ENCODE assay signal across 12 mouse cellular contexts in genomic region chr6:125149569-125149950, GRCm38 (mm10). TPM values are rescaled to one million over a fixed set of nuclear protein-coding genes. Genes with fewer than 3 reads are reported as not detected.
DNase-seq lines count a peak whose midpoint lies in the region; ATAC-seq lines count a peak whose summit lies in the region.
"Had no signal": no experiment of that assay in that cellular context is flagged by ENCODE, and none has a peak within 500 bp of the region (broad histone marks: within the 10 kb centered on the region; RNA-seq: fewer than 3 reads in every experiment).

No protein-coding gene starts in this region.

- intact Hi-C loops in gastrocnemius, postnatal 36 days (cut with DNase I), result no loop called here

- H3K4me1 ChIP-seq in hindbrain, embryonic 10.5 days (replicated peaks), result peaks cover 56% of the 10 kb centered on the region
- H3K4me1 ChIP-seq in hindbrain, embryonic 11.5 days (replicated peaks; ENCODE audit: control insufficient read depth, insufficient read depth, low read length), result peaks cover 10% of the 10 kb centered on the region; the same call in 1 of the 2 replicates
- peaks cover 50% of the 10 kb centered on the region for H3K4me1 ChIP-seq in midbrain, embryonic 10.5 days
- peaks cover 35% of the 10 kb centered on the region for H3K4me1 ChIP-seq in midbrain, embryonic 16.5 days (ENCODE audit: control insufficient read depth, insufficient read depth, low read length)
- H3K4me1 ChIP-seq in heart, embryonic 15.5 days (replicated peaks), result peaks cover 54% of the 10 kb centered on the region
- H3K4me1 ChIP-seq in limb, embryonic 15.5 days, result peaks cover 51% of the 10 kb centered on the region

- 69% methylated on average over 7 of the region's 7 CpGs for WGBS in hindbrain, embryonic 10.5 days
- 70% methylated on average over 7 of the region's 7 CpGs for WGBS in hindbrain, embryonic 11.5 days
- 68% methylated on average over 7 of the region's 7 CpGs for WGBS in midbrain, embryonic 10.5 days
- 78% methylated on average over 7 of the region's 7 CpGs for WGBS in midbrain, embryonic 16.5 days
- 56% methylated on average over 7 of the region's 7 CpGs for WGBS in heart, embryonic 15.5 days
- 66% methylated on average over 7 of the region's 7 CpGs for WGBS in limb, embryonic 15.5 days

- no peak for DNase-seq in hindbrain, embryonic 10.5 days (ENCODE audit: low spot score)
- DNase-seq in hindbrain, embryonic 11.5 days (ENCODE audit: low spot score), result no peak
- no peak for DNase-seq in midbrain, embryonic 10.5 days (ENCODE audit: low spot score)
- DNase-seq in spleen, postnatal 36 days (ENCODE audit: low spot score in 2 of 2), result no peak
- no peak for DNase-seq in gastrocnemius, postnatal 36 days
- DNase-seq: thymus, postnatal 36 days had no signal

- H3K9ac ChIP-seq in hindbrain, embryonic 11.5 days (ENCODE audit: low read depth, low read length), result no peak overlapping the region
- H3K9ac ChIP-seq in midbrain, embryonic 16.5 days (ENCODE audit: low read depth, low read length), result no peak overlapping the region
- H3K9ac ChIP-seq in heart, embryonic 15.5 days, result peak overlapping the region; percentile 46
- H3K9ac ChIP-seq in limb, embryonic 15.5 days, result no peak overlapping the region

- ATAC-seq in hindbrain, embryonic 11.5 days (ENCODE audit: low FRiP score), result no peak
- ATAC-seq in midbrain, embryonic 16.5 days, result no peak
- ATAC-seq in heart, embryonic 15.5 days (replicated peaks; ENCODE audit: insufficient number of reproducible peaks, insufficient read depth, low FRiP score, low read depth), result no peak
- ATAC-seq in limb, embryonic 15.5 days (ENCODE audit: insufficient number of reproducible peaks, low FRiP score, low TSS enrichment, low read depth), result no peak
- ATAC-seq: lung, postnatal 0 days had no signal

- H3K27me3 ChIP-seq in hindbrain, embryonic 10.5 days (ENCODE audit: insufficient read depth, poor library complexity, severe bottlenecking), result no peaks in the 10 kb centered on the region
- H3K27me3 ChIP-seq in hindbrain, embryonic 11.5 days (ENCODE audit: control insufficient read depth, insufficient read depth, low read length), result no peaks in the 10 kb centered on the region
- H3K27me3 ChIP-seq in midbrain, embryonic 10.5 days (ENCODE audit: low read depth, poor library complexity, severe bottlenecking), result no peaks in the 10 kb centered on the region
- H3K27me3 ChIP-seq in midbrain, embryonic 16.5 days (ENCODE audit: control insufficient read depth, insufficient read depth, low read depth, low read length), result no peaks in the 10 kb centered on the region
- H3K27me3 ChIP-seq in heart, embryonic 15.5 days, result no peaks in the 10 kb centered on the region
- no peaks in the 10 kb centered on the region for H3K27me3 ChIP-seq in limb, embryonic 15.5 days
- H3K27me3 ChIP-seq: CH12.LX; neural tube, embryonic 12.5 days had no signal

- H3K27ac ChIP-seq in hindbrain, embryonic 10.5 days, result peak overlapping the region; percentile 35; the same call in 1 of the 2 replicates
- no peak overlapping the region for H3K27ac ChIP-seq in hindbrain, embryonic 11.5 days (ENCODE audit: low read depth, low read length)
- peak overlapping the region; percentile 39; the same call in 1 of the 2 replicates for H3K27ac ChIP-seq in midbrain, embryonic 10.5 days (replicated peaks)
- H3K27ac ChIP-seq in midbrain, embryonic 16.5 days (ENCODE audit: low read length), result no peak overlapping the region
- H3K27ac ChIP-seq in heart, embryonic 15.5 days, result peak overlapping the region; percentile 95
- H3K27ac ChIP-seq in limb, embryonic 15.5 days, result peak overlapping the region; percentile 79
- H3K27ac ChIP-seq: neural tube, embryonic 12.5 days had no signal

- peaks cover 59% of the 10 kb centered on the region for H3K36me3 ChIP-seq in hindbrain, embryonic 10.5 days
- no peaks in the 10 kb centered on the region for H3K36me3 ChIP-seq in hindbrain, embryonic 11.5 days (ENCODE audit: control insufficient read depth, insufficient read depth, low read length)
- peaks cover 62% of the 10 kb centered on the region for H3K36me3 ChIP-seq in midbrain, embryonic 10.5 days
- peaks cover 21% of the 10 kb centered on the region for H3K36me3 ChIP-seq in midbrain, embryonic 16.5 days (ENCODE audit: control insufficient read depth, insufficient read depth, low read length)
- H3K36me3 ChIP-seq in heart, embryonic 15.5 days, result peaks cover 21% of the 10 kb centered on the region; the same call in 1 of the 2 replicates
- peaks cover 38% of the 10 kb centered on the region for H3K36me3 ChIP-seq in limb, embryonic 15.5 days

- no peaks in the 10 kb centered on the region for H3K9me3 ChIP-seq in hindbrain, embryonic 10.5 days
- H3K9me3 ChIP-seq in hindbrain, embryonic 11.5 days (ENCODE audit: control insufficient read depth, low read length), result no peaks in the 10 kb centered on the region
- no peaks in the 10 kb centered on the region for H3K9me3 ChIP-seq in midbrain, embryonic 10.5 days (replicated peaks)
- H3K9me3 ChIP-seq in midbrain, embryonic 16.5 days (replicated peaks; ENCODE audit: control insufficient read depth, low read length, poor library complexity, severe bottlenecking), result no peaks in the 10 kb centered on the region
- H3K9me3 ChIP-seq in heart, embryonic 15.5 days (replicated peaks), result no peaks in the 10 kb centered on the region
- H3K9me3 ChIP-seq in limb, embryonic 15.5 days, result no peaks in the 10 kb centered on the region
- H3K9me3 ChIP-seq: neural tube, embryonic 12.5 days had no signal

- no peak overlapping the region for H3K4me3 ChIP-seq in hindbrain, embryonic 10.5 days
- no peak overlapping the region for H3K4me3 ChIP-seq in hindbrain, embryonic 11.5 days (ENCODE audit: low read depth, low read length)
- H3K4me3 ChIP-seq in midbrain, embryonic 10.5 days, result 0 out of 2 replicates have a peak overlapping the region, but pooled peaks have one; percentile 1
- no peak overlapping the region for H3K4me3 ChIP-seq in midbrain, embryonic 16.5 days (ENCODE audit: low read depth, low read length)
- 0 out of 2 replicates have a peak overlapping the region, but pooled peaks have one; percentile 74 for H3K4me3 ChIP-seq in heart, embryonic 15.5 days
- no peak overlapping the region for H3K4me3 ChIP-seq in limb, embryonic 15.5 days
- H3K4me3 ChIP-seq: neural tube, embryonic 12.5 days had no signal

- H3K4me2 ChIP-seq in hindbrain, embryonic 11.5 days (replicated peaks; ENCODE audit: low read depth, low read length), result no peak overlapping the region
- no peak overlapping the region for H3K4me2 ChIP-seq in midbrain, embryonic 16.5 days (ENCODE audit: low read length)
- H3K4me2 ChIP-seq in heart, embryonic 15.5 days, result peak overlapping the region; percentile 75
- H3K4me2 ChIP-seq in limb, embryonic 15.5 days, result no peak overlapping the region

RNA-seq across cellular contexts. Expression of gene Iffo1, which starts 4.5 kb away (rescaled TPM):
- 12.5 and 18.3 TPM in 2 replicates for polyA plus RNA-seq in hindbrain, embryonic 10.5 days (2016; fragmentation: Nextera tagmentation; extraction: Ambion mirVana)
- polyA plus RNA-seq in hindbrain, embryonic 11.5 days (2014; fragmentation: Nextera tagmentation; extraction: Ambion mirVana), result 10.3 and 10.4 TPM in 2 replicates
- polyA plus RNA-seq in midbrain, embryonic 10.5 days (2016; fragmentation: Nextera tagmentation; extraction: Ambion mirVana), result 12.7 and 15.1 TPM in 2 replicates
- 21.1 and 21.2 TPM in 2 replicates for polyA plus RNA-seq in midbrain, embryonic 16.5 days (2015; fragmentation: Nextera tagmentation; extraction: Ambion mirVana)
- polyA plus RNA-seq in heart, embryonic 15.5 days (2015; fragmentation: Nextera tagmentation; extraction: Ambion mirVana), result 9.7 and 13.4 TPM in 2 replicates
- 26.6 and 46.8 TPM in 2 replicates for polyA plus RNA-seq in limb, embryonic 15.5 days (2015; fragmentation: Nextera tagmentation; extraction: Ambion mirVana)
- total RNA-seq in gastrocnemius, postnatal 36 days (2021), result 10 to 100 TPM; 11.6 to 12.3 TPM

RNA-seq across cellular contexts. Expression of gene Gapdh, which starts 16.7 kb away (rescaled TPM):
- 2,613 and 2,865 TPM in 2 replicates for polyA plus RNA-seq in hindbrain, embryonic 10.5 days (2016; fragmentation: Nextera tagmentation; extraction: Ambion mirVana)
- 2,070 and 2,095 TPM in 2 replicates for polyA plus RNA-seq in hindbrain, embryonic 11.5 days (2014; fragmentation: Nextera tagmentation; extraction: Ambion mirVana)
- polyA plus RNA-seq in midbrain, embryonic 10.5 days (2016; fragmentation: Nextera tagmentation; extraction: Ambion mirVana), result 2,729 and 3,222 TPM in 2 replicates
- polyA plus RNA-seq in midbrain, embryonic 16.5 days (2015; fragmentation: Nextera tagmentation; extraction: Ambion mirVana), result 1,326 and 1,443 TPM in 2 replicates
- 3,777 and 4,210 TPM in 2 replicates for polyA plus RNA-seq in heart, embryonic 15.5 days (2015; fragmentation: Nextera tagmentation; extraction: Ambion mirVana)
- polyA plus RNA-seq in limb, embryonic 15.5 days (2015; fragmentation: Nextera tagmentation; extraction: Ambion mirVana), result 1,547 and 1,728 TPM in 2 replicates
- over 10,000 TPM; 11,568 to 13,182 TPM for total RNA-seq in gastrocnemius, postnatal 36 days (2021)

RNA-seq across cellular contexts. Expression of gene Nop2, which starts 17.9 kb away (rescaled TPM):
- polyA plus RNA-seq in hindbrain, embryonic 10.5 days (2016; fragmentation: Nextera tagmentation; extraction: Ambion mirVana), result 67.6 and 83.8 TPM in 2 replicates
- 45.3 and 58.8 TPM in 2 replicates for polyA plus RNA-seq in hindbrain, embryonic 11.5 days (2014; fragmentation: Nextera tagmentation; extraction: Ambion mirVana)
- polyA plus RNA-seq in midbrain, embryonic 10.5 days (2016; fragmentation: Nextera tagmentation; extraction: Ambion mirVana), result 72.6 and 86.4 TPM in 2 replicates
- polyA plus RNA-seq in midbrain, embryonic 16.5 days (2015; fragmentation: Nextera tagmentation; extraction: Ambion mirVana), result 49.2 and 49.3 TPM in 2 replicates
- polyA plus RNA-seq in heart, embryonic 15.5 days (2015; fragmentation: Nextera tagmentation; extraction: Ambion mirVana), result 35.0 and 43.6 TPM in 2 replicates
- 54.4 and 58.0 TPM in 2 replicates for polyA plus RNA-seq in limb, embryonic 15.5 days (2015; fragmentation: Nextera tagmentation; extraction: Ambion mirVana)
- 10 to 100 TPM; 14.6 to 19.0 TPM for total RNA-seq in gastrocnemius, postnatal 36 days (2021)

RNA-seq across cellular contexts. Expression of gene Ncapd2, which starts 41.9 kb away (rescaled TPM):
- polyA plus RNA-seq in hindbrain, embryonic 10.5 days (2016; fragmentation: Nextera tagmentation; extraction: Ambion mirVana), result 199 and 233 TPM in 2 replicates
- polyA plus RNA-seq in hindbrain, embryonic 11.5 days (2014; fragmentation: Nextera tagmentation; extraction: Ambion mirVana), result 109 and 110 TPM in 2 replicates
- 236 and 246 TPM in 2 replicates for polyA plus RNA-seq in midbrain, embryonic 10.5 days (2016; fragmentation: Nextera tagmentation; extraction: Ambion mirVana)
- polyA plus RNA-seq in midbrain, embryonic 16.5 days (2015; fragmentation: Nextera tagmentation; extraction: Ambion mirVana), result 39.4 and 41.2 TPM in 2 replicates
- polyA plus RNA-seq in heart, embryonic 15.5 days (2015; fragmentation: Nextera tagmentation; extraction: Ambion mirVana), result 66.1 and 93.1 TPM in 2 replicates
- polyA plus RNA-seq in limb, embryonic 15.5 days (2015; fragmentation: Nextera tagmentation; extraction: Ambion mirVana), result 86.4 and 87.0 TPM in 2 replicates
- 10 to 100 TPM in 1 of 2 experiments, 1 to 10 TPM in 1; 8.0 to 13.7 TPM for total RNA-seq in gastrocnemius, postnatal 36 days (2021)

RNA-seq across cellular contexts. Expression of gene Mrpl51, which starts 42.0 kb away (rescaled TPM):
- 206 and 213 TPM in 2 replicates for polyA plus RNA-seq in hindbrain, embryonic 10.5 days (2016; fragmentation: Nextera tagmentation; extraction: Ambion mirVana)
- polyA plus RNA-seq in hindbrain, embryonic 11.5 days (2014; fragmentation: Nextera tagmentation; extraction: Ambion mirVana), result 184 and 189 TPM in 2 replicates
- 211 and 231 TPM in 2 replicates for polyA plus RNA-seq in midbrain, embryonic 10.5 days (2016; fragmentation: Nextera tagmentation; extraction: Ambion mirVana)
- 132 TPM in 2 replicates for polyA plus RNA-seq in midbrain, embryonic 16.5 days (2015; fragmentation: Nextera tagmentation; extraction: Ambion mirVana)
- 233 and 272 TPM in 2 replicates for polyA plus RNA-seq in heart, embryonic 15.5 days (2015; fragmentation: Nextera tagmentation; extraction: Ambion mirVana)
- polyA plus RNA-seq in limb, embryonic 15.5 days (2015; fragmentation: Nextera tagmentation; extraction: Ambion mirVana), result 210 and 220 TPM in 2 replicates
- total RNA-seq in gastrocnemius, postnatal 36 days (2021), result 100 to 1,000 TPM; 212 to 225 TPM

Comparison
In these comparisons a context has a peak if more than half of its experiments do, and no peak if none do; other contexts are left out.
1. H3K27ac ChIP-seq: peak in hindbrain, embryonic 10.5 days (single experiment), midbrain, embryonic 10.5 days (single experiment), heart, embryonic 15.5 days (single experiment) and limb, embryonic 15.5 days (single experiment); none in hindbrain, embryonic 11.5 days (single experiment) and midbrain, embryonic 16.5 days (single experiment).
2. H3K4me3 ChIP-seq: peak in midbrain, embryonic 10.5 days (single experiment) and heart, embryonic 15.5 days (single experiment); none in hindbrain, embryonic 10.5 days (single experiment), hindbrain, embryonic 11.5 days (single experiment), midbrain, embryonic 16.5 days (single experiment) and limb, embryonic 15.5 days (single experiment).